Mouse (Mus musculus): ENCODE data around the gene Kcna3.

DNA sequence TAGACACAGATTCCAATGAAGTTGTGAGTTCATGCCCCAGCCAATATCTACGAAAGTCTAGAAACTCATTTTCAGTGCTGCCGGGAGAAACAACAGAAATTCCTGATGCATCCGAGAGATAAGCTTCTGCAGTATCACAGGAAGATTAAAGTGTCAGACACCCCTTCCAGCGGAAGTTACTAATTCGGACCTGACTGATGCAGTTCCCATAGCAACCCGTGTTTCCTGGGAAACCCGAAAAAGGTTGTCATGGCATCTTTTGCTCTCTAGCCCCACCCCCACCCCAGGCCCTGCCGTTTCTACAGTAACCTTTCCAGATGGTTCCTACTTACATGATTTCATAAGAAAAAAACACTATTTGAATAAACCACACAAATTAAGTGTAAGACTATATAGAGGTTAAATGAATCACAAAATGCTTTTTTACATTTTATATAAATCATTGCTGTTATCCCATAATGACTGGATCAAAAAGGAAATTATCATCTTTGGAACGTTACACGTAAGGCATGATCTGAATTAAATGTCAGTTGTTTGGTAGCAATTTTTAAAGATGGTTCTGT, 2.8 kb downstream of the Kcna3 start:
- TF ChIP-seq CTCF (IDR thresholded peaks at IDR 0.05; ENCODE audit: low read depth) = no peak
- TF ChIP-seq EP300 (IDR thresholded peaks at IDR 0.05; ENCODE audit: low read depth) = no peak

Measured in heart, postnatal 0 days (tissue).